Mouse (Mus musculus) WW6 (cell line): Measurements from ENCODE around the gene Rhox12.

Experiments used
- DNase-seq: peaks from one replicate; pipeline ENCODE4 v3.0.0-alpha.2; 2013; ENCODE audit warnings: low read depth, low spot score

Gene Rhox12

GRCm38 (mm10) chrX:38110807-38111206 is at the start of gene Rhox12:
Gene Rhox12, minus strand, starts transcription at chrX:38110907.
- no peak for DNase-seq

GRCm38 (mm10) chrX:38159097-38159496 is 48.4 kb upstream of the Rhox12 start:
- no peak for DNase-seq

GRCm38 (mm10) chrX:38121478-38121877 is 10.8 kb upstream of the Rhox12 start:
- no peak for DNase-seq

GRCm38 (mm10) chrX:38120982-38121381 is 10.3 kb upstream of the Rhox12 start, which contains the start of gene Rhox13:
Gene Rhox13, plus strand, starts transcription at chrX:38121219.
- DNase-seq, result no peak

GRCm38 (mm10) chrX:38085041-38085440 is 25.7 kb downstream of the Rhox12 start, which contains the start of gene Rhox11:
Gene Rhox11, minus strand, starts transcription at chrX:38085141.
- DNase-seq, result no peak

GRCm38 (mm10) chrX:38084226-38084625 is 26.5 kb downstream of the Rhox12 start:
- DNase-seq, result no peak

GRCm38 (mm10) chrX:38066175-38066574 is 44.5 kb downstream of the Rhox12 start, which contains the start of gene Rhox10:
Gene Rhox10, plus strand, starts transcription at chrX:38066475.
- no peak for DNase-seq

GRCm38 (mm10) chrX:38061544-38061943 is 49.2 kb downstream of the Rhox12 start:
- no peak for DNase-seq
